Mouse (Mus musculus): ENCODE results near the gene Cspg4. TPM values are rescaled to one million over a fixed set of nuclear protein-coding genes. Genes with fewer than 3 reads are reported as not detected.

Gene Cspg4
- polyA plus RNA-seq, 1 experiment from 2014 or later = 18.9 TPM

GRCm38 (mm10) chr9:56865673-56866400 is 1.0 kb downstream of the Cspg4 start:
- Histone ChIP-seq H3K36me3 (no peaks in the 10 kb centered on the region), H3K27ac (no peak overlapping the region), H3K4me3 (replicated peaks) (peak overlapping the region; percentile 51), H3K4me2 (peak overlapping the region; percentile 63), H3K4me1 (peaks cover 66% of the 10 kb centered on the region), H3K9me3 (no peaks in the 10 kb centered on the region), H3K9ac (peak overlapping the region; percentile 21; the same call in 1 of the 2 replicates), H3K27me3 (replicated peaks) (no peaks in the 10 kb centered on the region)
- ATAC-seq (ENCODE audit: insufficient read depth, low FRiP score, low read depth) = no peak
- 43% methylated on average over 11 of the region's 11 CpGs for WGBS

DNA sequence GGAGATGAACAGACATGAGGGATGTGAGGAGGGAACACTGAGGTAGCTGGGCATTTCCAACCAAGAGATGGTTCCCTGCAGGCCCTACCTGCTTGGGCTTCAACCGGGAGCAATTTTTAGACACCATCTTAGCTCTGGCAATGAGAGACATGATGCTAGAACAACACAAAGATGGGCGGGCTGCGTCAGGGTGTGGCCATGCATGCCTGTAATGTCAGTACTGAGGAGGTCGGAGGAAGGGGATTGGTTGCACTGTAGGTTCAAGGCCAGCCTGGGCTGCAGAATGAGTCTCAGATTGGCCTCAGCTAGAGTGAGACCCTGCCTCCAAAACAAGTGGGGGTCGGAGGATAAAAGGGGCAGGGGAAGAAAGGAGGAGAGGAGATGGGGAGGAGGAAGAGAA is 1.6 kb downstream of the Cspg4 start:
- Histone ChIP-seq H3K9ac (0 out of 2 replicates have a peak overlapping the region, but pooled peaks have one; percentile 17), H3K27me3 (replicated peaks) (no peaks in the 10 kb centered on the region), H3K4me1 (peaks cover 70% of the 10 kb centered on the region), H3K36me3 (no peaks in the 10 kb centered on the region), H3K9me3 (no peaks in the 10 kb centered on the region), H3K27ac (no peak overlapping the region), H3K4me3 (replicated peaks) (peak overlapping the region; percentile 51), H3K4me2 (peak overlapping the region; percentile 63)
- no peak for ATAC-seq (ENCODE audit: insufficient read depth, low FRiP score, low read depth)
- 77% methylated on average over 5 of the region's 5 CpGs for WGBS

DNA sequence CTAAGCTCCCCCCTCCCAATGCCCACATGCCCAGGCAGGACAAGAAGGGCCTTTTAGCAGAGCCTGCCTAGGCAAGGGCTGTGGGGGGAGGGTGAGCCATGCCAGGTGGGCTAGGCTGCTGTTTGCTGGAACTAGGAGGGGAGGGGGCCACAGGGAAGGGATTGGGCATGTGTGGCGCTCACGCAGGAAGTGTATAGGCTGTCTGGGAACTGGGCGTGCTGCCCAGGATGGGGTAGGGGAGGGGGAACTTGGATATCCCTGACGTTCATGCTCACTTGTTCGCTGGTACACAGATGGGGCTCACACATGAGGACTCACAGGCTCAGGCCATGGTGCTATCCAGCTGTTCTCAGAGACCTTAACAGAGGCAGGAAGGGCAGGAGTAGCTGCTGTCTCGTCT is 3.5 kb downstream of the Cspg4 start:
- Histone ChIP-seq H3K27ac (peak overlapping the region; percentile 57), H3K9ac (no peak overlapping the region), H3K4me2 (peak overlapping the region; percentile 63), H3K36me3 (no peaks in the 10 kb centered on the region), H3K9me3 (no peaks in the 10 kb centered on the region), H3K4me1 (peaks cover 79% of the 10 kb centered on the region), H3K27me3 (replicated peaks) (no peaks in the 10 kb centered on the region), H3K4me3 (replicated peaks) (0 out of 2 replicates have a peak overlapping the region, but pooled peaks have one; percentile 7)
- 29% methylated on average over 6 of the region's 6 CpGs for WGBS
- peak; percentile 59; the same call in 1 of the 2 replicates for ATAC-seq (ENCODE audit: insufficient read depth, low FRiP score, low read depth)

GRCm38 (mm10) chr9:56869552-56869951 is 4.7 kb downstream of the Cspg4 start:
- 74% methylated on average over 13 of the region's 13 CpGs for WGBS
- Histone ChIP-seq H3K4me3 (replicated peaks) (no peak overlapping the region), H3K36me3 (no peaks in the 10 kb centered on the region), H3K4me2 (no peak overlapping the region), H3K27me3 (replicated peaks) (no peaks in the 10 kb centered on the region), H3K9me3 (no peaks in the 10 kb centered on the region), H3K27ac (no peak overlapping the region), H3K9ac (no peak overlapping the region), H3K4me1 (peaks cover 75% of the 10 kb centered on the region)
- ATAC-seq (ENCODE audit: insufficient read depth, low FRiP score, low read depth) = no peak

DNA sequence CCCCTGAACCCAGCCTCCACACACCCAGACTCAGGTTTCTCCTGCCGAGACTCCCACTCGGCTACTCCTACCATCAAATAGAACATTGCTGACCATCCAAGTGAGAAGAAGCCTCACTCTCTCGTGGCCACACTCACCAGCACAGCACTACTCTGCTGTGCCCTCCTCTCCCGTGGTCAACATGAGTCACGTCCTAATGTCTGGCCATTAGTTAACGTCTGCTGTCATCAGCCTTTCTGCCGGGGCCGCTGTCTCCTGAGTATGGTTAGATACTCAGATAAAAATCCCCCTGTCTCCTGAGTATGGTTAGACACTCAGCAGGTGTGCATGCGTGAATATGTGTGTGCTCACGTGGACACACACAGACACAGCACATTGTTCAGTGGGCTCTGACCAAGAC is 5.9 kb downstream of the Cspg4 start:
- Histone ChIP-seq H3K4me1 (peaks cover 66% of the 10 kb centered on the region), H3K4me2 (0 out of 2 replicates have a peak overlapping the region, but pooled peaks have one; percentile 2), H3K9ac (no peak overlapping the region), H3K27ac (peak overlapping the region; percentile 46; the same call in 1 of the 2 replicates), H3K9me3 (no peaks in the 10 kb centered on the region), H3K27me3 (replicated peaks) (no peaks in the 10 kb centered on the region), H3K36me3 (no peaks in the 10 kb centered on the region), H3K4me3 (replicated peaks) (no peak overlapping the region)
- ATAC-seq (ENCODE audit: insufficient read depth, low FRiP score, low read depth) = no peak
- WGBS = 46% methylated on average over 10 of the region's 10 CpGs

- WGBS = 30% methylated on average over 5 of the region's 5 CpGs
- Histone ChIP-seq H3K9me3 (no peaks in the 10 kb centered on the region), H3K4me1 (peaks cover 62% of the 10 kb centered on the region), H3K27ac (peak overlapping the region; percentile 46; the same call in 1 of the 2 replicates), H3K27me3 (replicated peaks) (no peaks in the 10 kb centered on the region), H3K9ac (no peak overlapping the region), H3K4me3 (replicated peaks) (no peak overlapping the region), H3K36me3 (no peaks in the 10 kb centered on the region), H3K4me2 (0 out of 2 replicates have a peak overlapping the region, but pooled peaks have one; percentile 2)
- ATAC-seq (ENCODE audit: insufficient read depth, low FRiP score, low read depth) = peak; percentile 16; the same call in 1 of the 2 replicates
Measured at GRCm38 (mm10) chr9:56871191-56871590, 6.4 kb downstream of the Cspg4 start.

DNA sequence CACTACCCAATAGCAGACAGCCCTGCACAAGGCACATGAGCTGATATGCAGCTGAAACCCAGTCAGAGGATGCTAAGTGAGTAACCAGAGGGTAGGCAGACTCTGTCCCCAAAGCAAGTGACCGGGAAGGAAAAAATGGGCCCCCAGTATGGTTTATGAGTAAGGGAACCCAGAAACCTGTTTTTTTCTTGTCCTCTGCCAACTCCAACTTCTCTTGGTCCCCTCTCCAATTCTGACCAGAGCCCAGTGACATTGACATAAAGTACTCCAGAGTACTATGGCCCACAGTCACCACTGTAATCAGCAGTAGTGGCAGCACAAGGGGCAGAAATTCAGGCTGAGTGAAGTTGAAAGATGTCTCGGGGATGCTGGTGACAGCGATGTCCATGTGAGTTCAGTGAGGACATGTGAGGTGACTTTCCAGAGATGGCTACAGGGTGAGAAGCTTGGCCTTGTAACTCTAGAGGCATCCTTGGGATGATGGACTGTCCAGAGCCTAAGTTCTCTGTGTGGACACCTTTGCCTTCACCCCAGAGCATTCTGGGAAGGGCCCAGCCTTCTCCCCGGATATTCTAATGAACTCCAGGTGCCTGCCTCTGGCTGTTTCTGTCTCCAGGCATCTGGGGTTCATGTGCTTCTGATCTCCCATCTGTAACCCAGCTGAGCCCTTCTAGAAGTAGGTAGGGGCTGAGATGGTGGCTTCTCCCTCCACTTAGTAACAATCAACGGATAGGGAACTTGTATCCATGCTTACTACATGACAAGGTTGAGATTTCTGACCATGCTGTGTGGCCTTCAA is 7.5 kb downstream of the Cspg4 start:
- H3K4me1 ChIP-seq = peaks cover 63% of the 10 kb centered on the region

DNA sequence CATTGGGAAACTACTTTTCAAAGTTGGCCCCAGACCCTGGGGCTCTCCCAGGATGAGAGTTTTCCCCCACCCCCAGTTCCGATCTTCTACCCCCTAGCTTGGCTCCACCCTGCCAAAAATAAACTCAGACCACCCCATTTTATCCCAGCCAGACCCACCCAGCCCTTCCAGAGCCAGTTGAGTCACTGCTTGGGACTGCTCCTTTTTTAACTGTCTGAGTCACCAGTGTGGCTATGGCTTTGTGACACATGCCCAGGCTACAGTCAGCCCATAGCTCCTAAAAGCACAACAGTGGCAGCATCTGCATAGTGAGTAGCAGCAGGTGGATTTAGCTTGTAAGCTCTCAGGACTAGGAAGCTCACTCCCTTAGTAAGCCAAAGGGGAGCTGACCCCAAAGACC is 8.3 kb downstream of the Cspg4 start:
- Histone ChIP-seq H3K9me3 (no peaks in the 10 kb centered on the region), H3K4me2 (no peak overlapping the region), H3K4me1 (peaks cover 55% of the 10 kb centered on the region), H3K27ac (no peak overlapping the region), H3K4me3 (replicated peaks) (no peak overlapping the region), H3K9ac (no peak overlapping the region), H3K27me3 (replicated peaks) (no peaks in the 10 kb centered on the region), H3K36me3 (no peaks in the 10 kb centered on the region)
- no peak for ATAC-seq (ENCODE audit: insufficient read depth, low FRiP score, low read depth)
- WGBS = 63% methylated on average over 1 of the region's 1 CpGs

More for the DNA sequence above, 7.5 kb downstream of the Cspg4 start:
- no peaks in the 10 kb centered on the region for H3K27me3 ChIP-seq (replicated peaks)
- WGBS = 76% methylated on average over 5 of the region's 5 CpGs
- H3K4me3 ChIP-seq (replicated peaks) = no peak overlapping the region
- H3K9me3 ChIP-seq = no peaks in the 10 kb centered on the region
- H3K9ac ChIP-seq = no peak overlapping the region
- no peak overlapping the region for H3K4me2 ChIP-seq
- no peak overlapping the region; the same call in 1 of the 2 replicates for H3K27ac ChIP-seq
- H3K36me3 ChIP-seq = no peaks in the 10 kb centered on the region
- no peak for ATAC-seq (ENCODE audit: insufficient read depth, low FRiP score, low read depth)

DNA sequence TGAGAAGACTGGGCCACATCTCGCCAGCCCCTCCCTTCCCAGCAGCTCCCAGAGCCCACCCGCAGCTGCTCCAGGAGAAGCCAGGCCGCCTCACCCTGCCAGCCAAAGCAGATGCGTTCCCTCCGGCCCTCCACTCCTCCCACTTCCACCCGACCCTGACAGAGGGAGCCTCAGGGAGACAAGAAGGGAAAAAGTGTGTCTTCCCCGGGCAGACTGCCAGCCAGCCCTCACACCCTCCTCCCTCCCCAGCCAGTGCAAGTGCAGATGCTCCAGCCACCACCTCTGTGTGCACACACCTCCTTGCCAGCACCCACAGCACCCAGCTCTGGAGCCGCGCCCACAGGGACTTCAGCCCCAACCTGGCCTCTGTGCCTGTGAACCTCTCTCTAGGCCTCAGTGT is 12.0 kb downstream of the Cspg4 start:
- Histone ChIP-seq H3K27me3 (replicated peaks) (no peaks in the 10 kb centered on the region), H3K36me3 (no peaks in the 10 kb centered on the region), H3K9ac (no peak overlapping the region), H3K4me1 (peaks cover 41% of the 10 kb centered on the region), H3K9me3 (no peaks in the 10 kb centered on the region), H3K4me2 (no peak overlapping the region), H3K4me3 (replicated peaks) (no peak overlapping the region), H3K27ac (peak overlapping the region; percentile 60)
- no peak for ATAC-seq (ENCODE audit: insufficient read depth, low FRiP score, low read depth)
- WGBS = 25% methylated on average over 9 of the region's 9 CpGs

DNA sequence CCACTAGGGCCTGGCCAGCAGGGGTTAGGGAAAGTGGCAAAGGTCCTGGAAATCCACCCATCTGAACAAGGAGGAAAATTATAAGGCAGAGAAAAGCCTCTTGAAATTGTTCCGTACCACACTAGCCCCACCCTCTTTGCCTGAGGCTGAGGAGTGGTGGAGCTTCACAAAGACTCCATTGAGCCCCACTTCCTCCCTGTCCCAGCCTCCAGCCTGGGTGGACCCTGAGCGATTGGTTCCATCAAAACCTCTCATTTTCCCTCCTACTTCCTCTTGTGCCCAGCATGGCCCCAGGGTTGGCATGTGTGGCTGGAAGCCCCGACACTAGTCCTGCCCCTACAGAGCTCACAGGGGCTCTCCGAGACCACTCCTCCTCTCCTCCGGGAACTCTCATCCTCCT is 12.5 kb downstream of the Cspg4 start:
- no peaks in the 10 kb centered on the region for H3K9me3 ChIP-seq
- 79% methylated on average over 5 of the region's 5 CpGs for WGBS
- H3K4me3 ChIP-seq (replicated peaks) = no peak overlapping the region
- H3K27me3 ChIP-seq (replicated peaks) = no peaks in the 10 kb centered on the region
- peaks cover 45% of the 10 kb centered on the region for H3K4me1 ChIP-seq
- ATAC-seq (ENCODE audit: insufficient read depth, low FRiP score, low read depth) = no peak
- H3K4me2 ChIP-seq = no peak overlapping the region
- H3K27ac ChIP-seq = no peak overlapping the region
- no peaks in the 10 kb centered on the region for H3K36me3 ChIP-seq
- H3K9ac ChIP-seq = no peak overlapping the region

DNA sequence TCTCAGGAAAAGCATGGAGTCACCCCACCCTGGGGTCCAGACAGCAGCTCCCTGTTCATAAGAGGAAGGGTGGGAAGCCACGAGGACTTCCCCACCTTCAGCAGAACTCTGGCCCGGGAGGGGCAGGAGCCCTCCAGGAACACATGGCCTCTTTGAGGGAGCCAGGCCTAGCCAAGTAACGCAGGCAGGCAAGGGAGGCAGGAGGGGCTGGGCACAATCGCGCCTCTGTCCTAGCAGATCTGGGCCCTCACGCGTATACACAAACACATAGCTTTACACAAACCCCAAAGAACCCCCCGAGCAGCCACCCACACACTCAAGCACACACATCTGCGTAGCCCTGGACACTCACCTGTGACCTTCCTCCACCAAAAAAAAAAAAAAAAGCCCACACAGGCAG is 16.0 kb downstream of the Cspg4 start:
- Histone ChIP-seq H3K27me3 (replicated peaks) (no peaks in the 10 kb centered on the region), H3K27ac (no peak overlapping the region), H3K4me1 (peaks cover 38% of the 10 kb centered on the region), H3K4me3 (replicated peaks) (no peak overlapping the region), H3K36me3 (peaks cover 5% of the 10 kb centered on the region; the same call in 1 of the 2 replicates), H3K4me2 (no peak overlapping the region), H3K9ac (no peak overlapping the region), H3K9me3 (no peaks in the 10 kb centered on the region)
- WGBS = 37% methylated on average over 9 of the region's 9 CpGs
- ATAC-seq (ENCODE audit: insufficient read depth, low FRiP score, low read depth) = no peak

DNA sequence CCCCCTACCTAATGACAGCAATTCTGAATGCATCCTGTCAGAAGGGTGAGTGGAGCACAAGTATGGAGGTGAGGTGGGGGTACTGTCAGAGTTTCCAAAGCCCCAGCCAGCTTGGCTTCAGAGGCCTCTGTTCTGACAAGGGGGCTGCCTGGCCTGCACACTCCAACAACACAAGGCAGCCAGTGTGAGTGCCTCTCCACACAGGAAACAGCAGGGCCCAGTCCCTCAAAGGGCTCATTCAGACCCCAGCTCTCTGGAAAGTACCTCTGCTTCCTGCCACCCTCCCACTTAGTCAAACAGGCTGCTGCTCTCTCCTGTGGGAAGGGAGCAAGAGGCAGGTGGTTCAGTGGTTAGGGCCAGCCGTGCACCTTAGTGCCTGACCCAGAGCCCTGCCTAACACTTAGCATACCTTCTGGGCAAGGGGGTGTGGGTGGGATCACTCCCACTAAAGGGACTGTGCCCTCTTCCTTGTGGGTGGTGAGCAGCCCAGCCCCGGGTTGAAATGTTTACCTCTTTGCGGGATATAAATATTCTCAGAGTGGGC is 16.8 kb downstream of the Cspg4 start:
- H3K9me3 ChIP-seq = no peaks in the 10 kb centered on the region
- no peak for ATAC-seq (ENCODE audit: insufficient read depth, low FRiP score, low read depth)
- no peak overlapping the region for H3K9ac ChIP-seq
- no peak overlapping the region for H3K4me3 ChIP-seq (replicated peaks)
- H3K27me3 ChIP-seq (replicated peaks) = no peaks in the 10 kb centered on the region
- peaks cover 34% of the 10 kb centered on the region for H3K4me1 ChIP-seq
- peaks cover 7% of the 10 kb centered on the region; the same call in 1 of the 2 replicates for H3K36me3 ChIP-seq
- H3K4me2 ChIP-seq = no peak overlapping the region
- peak overlapping the region; percentile 31 for H3K27ac ChIP-seq
- WGBS = 43% methylated on average over 3 of the region's 3 CpGs

All from stomach, embryonic 15.5 days (tissue).